Mouse (Mus musculus) ES-E14 (cell line): ENCODE results near the gene Tmem86b. TPM values are rescaled to one million over a fixed set of nuclear protein-coding genes. Genes with fewer than 3 reads are reported as not detected.
A peak's percentile ranks its signal among the peaks of the same experiment; 100 is the strongest.

Source experiments
- DNase-seq: peaks from one replicate; pipeline ENCODE4 v3.0.0-alpha.2; 2013; ENCODE audit warnings: low read depth, low spot score
- H3K27ac ChIP-seq: 2 replicates; pipeline ENCODE4 v1.5.1; 2012; ENCODE audit warnings: low read depth, mild to moderate bottlenecking, low read length, moderate library complexity, mixed read lengths; ENCODE audit not compliant: poor library complexity, insufficient read depth, severe bottlenecking
- H3K36me3 ChIP-seq: 2 replicates; pipeline ENCODE4 v1.6.1; 2012; ENCODE audit warnings: mild to moderate bottlenecking, low read length, moderate library complexity, mixed read lengths; ENCODE audit not compliant: control insufficient read depth, poor library complexity, insufficient read depth, severe bottlenecking
- H3K4me1 ChIP-seq, 2 experiments: fragments of 150-350 bp in 1 of 2; sonication (generic) in 1 of 2; 2 replicates each; pipeline ENCODE4 v1.6.1; 2012; ENCODE audit warnings: low read length in 2 of 2, mild to moderate bottlenecking in 1 of 2, mixed read lengths in 1 of 2; ENCODE audit not compliant: control insufficient read depth in 2 of 2, insufficient read depth in 2 of 2, poor library complexity in 1 of 2
- H3K4me3 ChIP-seq, 2 experiments: fragments of 150-350 bp in 1 of 2; sonication (generic) in 1 of 2; 2 replicates each; pipeline ENCODE4 v1.5.1; 2012; ENCODE audit warnings: low read length in 2 of 2, low read depth in 1 of 2, mild to moderate bottlenecking in 1 of 2, mixed read lengths in 1 of 2; ENCODE audit not compliant: insufficient read depth in 1 of 2, poor library complexity in 1 of 2, severe bottlenecking in 1 of 2
- H3K9ac ChIP-seq: 2 replicates; pipeline ENCODE4 v1.6.1; 2012; ENCODE audit warnings: low read depth, mild to moderate bottlenecking, low read length, mixed read lengths; ENCODE audit not compliant: poor library complexity, insufficient read depth, severe bottlenecking
- H3K9me3 ChIP-seq: fragments of 150-350 bp; sonication (generic); 2 replicates; pipeline ENCODE4 v1.6.1; 2012; ENCODE audit warnings: low read depth, mild to moderate bottlenecking, low read length; ENCODE audit not compliant: control insufficient read depth, insufficient read depth
- CHD2 ChIP-seq: IDR thresholded peaks from 2 replicates; pipeline ENCODE4 v1.6.1; 2014; ENCODE audit warnings: mild to moderate bottlenecking, low read depth, low read length, inconsistent platforms
- HCFC1 ChIP-seq: IDR thresholded peaks from 2 replicates; pipeline ENCODE4 v1.6.1; 2012; ENCODE audit warnings: low read length, inconsistent platforms, borderline replicate concordance; ENCODE audit not compliant: insufficient read depth
- MAFK ChIP-seq: IDR thresholded peaks from 2 replicates; pipeline ENCODE4 v1.6.1; 2014; ENCODE audit warnings: mild to moderate bottlenecking, low read depth, low read length, inconsistent platforms; ENCODE audit not compliant: insufficient read depth
- ZC3H11A ChIP-seq: IDR thresholded peaks from 2 replicates; pipeline ENCODE4 v1.6.1; 2012; ENCODE audit warnings: low read depth, mild to moderate bottlenecking, inconsistent platforms, low read length, borderline replicate concordance
- ZNF384 ChIP-seq: IDR thresholded peaks from 2 replicates; pipeline ENCODE4 v1.6.1; 2012; ENCODE audit warnings: low read depth, low read length, inconsistent platforms
- in situ Hi-C, 2 experiments: fragments of 600-800 bp; cut with MboI; formaldehyde crosslinking; loops; one replicate each; pipeline ENCODE4 v1.15.1; 2025; ENCODE audit warnings: low sequenced_read_pairs in 2 of 2, inconsistent platforms in 1 of 2; ENCODE audit not compliant: unreplicated experiment in 2 of 2
- total RNA-seq: library from RNA; depleted of rRNA; stranded (reverse); fragments of 300-350 nt; gene quantifications from 2 replicates; pipeline ENCODE4 v1.2.3, GENCODE M21; 2012; rRNA removed

The Tmem86b gene
- total RNA-seq: 8.1 and 8.6 TPM in 2 replicates

GRCm38 (mm10) chr7:4631031-4631430, at the start of gene Tmem86b:
Gene Tmem86b, minus strand, starts transcription at chr7:4631422.
- Histone ChIP-seq H3K9ac (no peak within 1 kb of the TSS), H3K27ac (no peak within 1 kb of the TSS), H3K9me3 (no peaks in the 10 kb centered on the region), H3K36me3 (peaks cover 35% of the 10 kb centered on the region), H3K4me3 (no peak within 1 kb of the TSS), H3K4me1 (no peaks in the 10 kb centered on the region)
- in situ Hi-C loops: no loop called here
- TF ChIP-seq MAFK (peak; percentile 14; the same call in 1 of the 2 replicates), CHD2 (no peak)
- DNase-seq: no peak

DNA sequence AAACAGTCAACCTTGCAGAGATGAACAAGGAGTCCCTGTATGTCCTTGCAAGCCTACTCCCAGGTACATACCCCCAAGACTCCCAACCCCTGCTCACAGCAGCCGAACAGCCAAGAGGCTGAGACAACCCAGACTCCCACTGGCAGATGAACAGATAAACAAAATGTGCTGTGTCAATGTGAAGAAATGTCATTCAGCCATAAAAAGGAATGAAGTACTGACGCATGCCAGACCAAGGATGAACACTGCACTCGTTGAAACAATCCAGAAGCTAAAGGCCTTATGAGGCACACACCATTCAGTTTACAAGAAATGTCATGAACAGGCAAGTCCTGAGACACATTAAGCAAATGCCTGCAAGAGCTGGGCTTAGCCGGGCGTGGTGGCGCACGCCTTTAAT, 44.0 kb upstream of the Tmem86b start:
- TF ChIP-seq CHD2: no peak
- Histone ChIP-seq H3K4me1 (peaks cover 0 to 5% of the 10 kb centered on the region in 2 experiments; a peak in 2 of 4 replicates), H3K9ac (no peak overlapping the region), H3K4me3 (no peak overlapping the region), H3K36me3 (peaks cover 11% of the 10 kb centered on the region), H3K9me3 (no peaks in the 10 kb centered on the region), H3K27ac (no peak overlapping the region)
- in situ Hi-C loops: no loop called here
- DNase-seq: no peak

- H3K27ac ChIP-seq: no peak overlapping the region; the same call in 1 of the 2 replicates
- in situ Hi-C loops: no loop called here
These were observed 43.0 kb upstream of the Tmem86b start for GRCm38 (mm10) chr7:4674114-4674731.

GRCm38 (mm10) chr7:4671956-4672355, 40.7 kb upstream of the Tmem86b start:
- H3K36me3 ChIP-seq: peaks cover 4% of the 10 kb centered on the region; the same call in 1 of the 2 replicates
- TF ChIP-seq CHD2 (no peak), HCFC1 (no peak), ZNF384 (no peak), ZC3H11A (no peak)

More at GRCm38 (mm10) chr7:4674114-4674731, 43.0 kb upstream of the Tmem86b start:
- Histone ChIP-seq H3K9me3 (no peaks in the 10 kb centered on the region), H3K9ac (peak overlapping the region; percentile 37; the same call in 1 of the 2 replicates), H3K36me3 (peaks cover 9% of the 10 kb centered on the region), H3K4me3 (no peak overlapping the region), H3K4me1 (peaks cover 0 to 5% of the 10 kb centered on the region in 2 experiments; a peak in 2 of 4 replicates)
- no peak for DNase-seq
- no peak for TF ChIP-seq ZNF384
- no peak for TF ChIP-seq CHD2
- no peak for TF ChIP-seq MAFK
- no peak for TF ChIP-seq ZC3H11A
- TF ChIP-seq HCFC1: no peak

GRCm38 (mm10) chr7:4670655-4671255, 39.5 kb upstream of the Tmem86b start:
- H3K4me3 ChIP-seq: no peak overlapping the region
- no peak overlapping the region for H3K27ac ChIP-seq
- peaks cover 4% of the 10 kb centered on the region; the same call in 1 of the 2 replicates for H3K36me3 ChIP-seq
- peaks cover 0 to 5% of the 10 kb centered on the region in 2 experiments; a peak in 2 of 4 replicates for H3K4me1 ChIP-seq
- no peaks in the 10 kb centered on the region for H3K9me3 ChIP-seq
- TF ChIP-seq HCFC1: no peak
- TF ChIP-seq ZC3H11A: no peak
- H3K9ac ChIP-seq: no peak overlapping the region
- no peak for DNase-seq
- in situ Hi-C loops: no loop called here

More at GRCm38 (mm10) chr7:4671956-4672355, 40.7 kb upstream of the Tmem86b start:
- Histone ChIP-seq H3K9me3 (no peaks in the 10 kb centered on the region), H3K4me3 (no peak overlapping the region), H3K27ac (no peak overlapping the region), H3K9ac (no peak overlapping the region), H3K4me1 (peaks cover 0 to 5% of the 10 kb centered on the region in 2 experiments; a peak in 2 of 4 replicates)
- DNase-seq: no peak
- in situ Hi-C loops: no loop called here
